ENCODE assay signal across 10 mouse cellular contexts in genomic region chr13:44353899-44354298, GRCm38 (mm10).
DNase-seq lines count a peak whose midpoint lies in the region; ATAC-seq and TF ChIP-seq lines count a peak whose summit lies in the region.
"Had no signal": no experiment of that assay in that cellular context is flagged by ENCODE, and none has a peak within 500 bp of the region (broad histone marks: within the 10 kb centered on the region; RNA-seq: fewer than 3 reads in every experiment).

No protein-coding gene starts in this region.

- H3K4me3 ChIP-seq in hindbrain, embryonic 10.5 days: no peak overlapping the region
- H3K4me3 ChIP-seq in hindbrain, embryonic 11.5 days (ENCODE audit: low read depth, low read length): no peak overlapping the region
- no peak overlapping the region for H3K4me3 ChIP-seq in stomach, postnatal 0 days (ENCODE audit: low read depth, low read length)
- no peak overlapping the region for H3K4me3 ChIP-seq in liver, postnatal 0 days (ENCODE audit: low read depth, low read length)
- H3K4me3 ChIP-seq: embryonic facial prominence, embryonic 12.5 days had no signal

- H3K36me3 ChIP-seq in hindbrain, embryonic 10.5 days: no peaks in the 10 kb centered on the region
- no peaks in the 10 kb centered on the region for H3K36me3 ChIP-seq in hindbrain, embryonic 11.5 days (ENCODE audit: control insufficient read depth, insufficient read depth, low read length)
- no peaks in the 10 kb centered on the region for H3K36me3 ChIP-seq in stomach, postnatal 0 days (ENCODE audit: control insufficient read depth, insufficient read depth, low read length)
- H3K36me3 ChIP-seq in liver, postnatal 0 days (replicated peaks; ENCODE audit: insufficient read depth, low read length): no peaks in the 10 kb centered on the region
- H3K36me3 ChIP-seq: embryonic facial prominence, embryonic 12.5 days had no signal

- H3K9me3 ChIP-seq in hindbrain, embryonic 10.5 days: 0 out of 2 replicates have a peak, but pooled peaks cover 5% of the 10 kb centered on the region
- H3K9me3 ChIP-seq in hindbrain, embryonic 11.5 days (ENCODE audit: control insufficient read depth, low read length): no peaks in the 10 kb centered on the region
- H3K9me3 ChIP-seq in stomach, postnatal 0 days (ENCODE audit: control insufficient read depth, low read length): no peaks in the 10 kb centered on the region
- no peaks in the 10 kb centered on the region for H3K9me3 ChIP-seq in liver, postnatal 0 days (ENCODE audit: low read length)
- H3K9me3 ChIP-seq: embryonic facial prominence, embryonic 12.5 days had no signal

- no peak overlapping the region for H3K9ac ChIP-seq in hindbrain, embryonic 11.5 days (ENCODE audit: low read depth, low read length)
- H3K9ac ChIP-seq in stomach, postnatal 0 days (ENCODE audit: low read length): no peak overlapping the region
- no peak overlapping the region for H3K9ac ChIP-seq in liver, postnatal 0 days (replicated peaks)
- H3K9ac ChIP-seq: embryonic facial prominence, embryonic 12.5 days; liver, embryonic 14.5 days had no signal

- 45% methylated on average over 9 of the region's 9 CpGs for WGBS in hindbrain, embryonic 10.5 days
- 37% methylated on average over 9 of the region's 9 CpGs for WGBS in hindbrain, embryonic 11.5 days
- 43% methylated on average over 9 of the region's 9 CpGs for WGBS in stomach, postnatal 0 days
- 41% methylated on average over 9 of the region's 9 CpGs for WGBS in liver, postnatal 0 days (ENCODE audit: insufficient replicate concordance)

- TF ChIP-seq EP300 in stomach, postnatal 0 days (optimal IDR thresholded peaks at IDR 0.05): no peak
- no peak for TF ChIP-seq EP300 in liver, postnatal 0 days (IDR thresholded peaks at IDR 0.05; ENCODE audit: low read depth)

- no peak for DNase-seq in hindbrain, embryonic 10.5 days (ENCODE audit: low spot score)
- no peak for DNase-seq in hindbrain, embryonic 11.5 days (ENCODE audit: low spot score)
- peak; percentile 53 to 59 for DNase-seq in cerebellum, postnatal 36 days
- DNase-seq in kidney, adult 11 months: peak; percentile 37
- peak; percentile 38 for DNase-seq in ovary, adult 18-20 months (ENCODE audit: low spot score)
- DNase-seq in stomach, postnatal 0 days (ENCODE audit: low spot score): no peak
- no peak for DNase-seq in right cerebral cortex, postnatal 25 days
- DNase-seq in liver, postnatal 0 days: no peak

- H3K4me2 ChIP-seq in hindbrain, embryonic 11.5 days (replicated peaks; ENCODE audit: low read depth, low read length): no peak overlapping the region
- no peak overlapping the region for H3K4me2 ChIP-seq in stomach, postnatal 0 days (replicated peaks; ENCODE audit: low read depth)
- no peak overlapping the region for H3K4me2 ChIP-seq in liver, postnatal 0 days (ENCODE audit: low read depth, low read length)
- H3K4me2 ChIP-seq: embryonic facial prominence, embryonic 12.5 days had no signal

- peaks cover 15% of the 10 kb centered on the region; the same call in 1 of the 2 replicates for H3K27me3 ChIP-seq in hindbrain, embryonic 10.5 days (ENCODE audit: insufficient read depth, poor library complexity, severe bottlenecking)
- no peaks in the 10 kb centered on the region for H3K27me3 ChIP-seq in hindbrain, embryonic 11.5 days (ENCODE audit: control insufficient read depth, insufficient read depth, low read length)
- H3K27me3 ChIP-seq in stomach, postnatal 0 days (ENCODE audit: control insufficient read depth, insufficient read depth, low read length): no peaks in the 10 kb centered on the region
- no peaks in the 10 kb centered on the region for H3K27me3 ChIP-seq in liver, postnatal 0 days (ENCODE audit: insufficient read depth, low read length)
- H3K27me3 ChIP-seq: embryonic facial prominence, embryonic 12.5 days had no signal

- H3K27ac ChIP-seq in hindbrain, embryonic 10.5 days: peak overlapping the region; percentile 62
- H3K27ac ChIP-seq in hindbrain, embryonic 11.5 days (ENCODE audit: low read depth, low read length): no peak overlapping the region
- no peak overlapping the region for H3K27ac ChIP-seq in stomach, postnatal 0 days (replicated peaks)
- H3K27ac ChIP-seq in liver, postnatal 0 days (ENCODE audit: low read depth): no peak overlapping the region
- H3K27ac ChIP-seq: embryonic facial prominence, embryonic 12.5 days; liver, embryonic 14.5 days had no signal

- ATAC-seq in hindbrain, embryonic 11.5 days (ENCODE audit: low FRiP score): no peak
- no peak for ATAC-seq in stomach, postnatal 0 days (ENCODE audit: low FRiP score, low TSS enrichment)
- ATAC-seq in liver, postnatal 0 days: no peak

- no peak for TF ChIP-seq CTCF in stomach, postnatal 0 days (IDR thresholded peaks at IDR 0.05; ENCODE audit: low read depth)
- no peak for TF ChIP-seq CTCF in liver, postnatal 0 days (IDR thresholded peaks at IDR 0.05; ENCODE audit: low read depth)

- H3K4me1 ChIP-seq in hindbrain, embryonic 10.5 days (replicated peaks): peaks cover 31% of the 10 kb centered on the region
- H3K4me1 ChIP-seq in hindbrain, embryonic 11.5 days (replicated peaks; ENCODE audit: control insufficient read depth, insufficient read depth, low read length): no peaks in the 10 kb centered on the region
- H3K4me1 ChIP-seq in stomach, postnatal 0 days (replicated peaks; ENCODE audit: control insufficient read depth, insufficient read depth): peaks cover 2% of the 10 kb centered on the region; the same call in 1 of the 2 replicates
- H3K4me1 ChIP-seq in liver, postnatal 0 days (ENCODE audit: insufficient read depth): no peaks in the 10 kb centered on the region

Comparison
In these comparisons a context has a peak if more than half of its experiments do, and no peak if none do; other contexts are left out.
1. DNase-seq: peak in cerebellum, postnatal 36 days (2 of 2), kidney, adult 11 months (single experiment) and ovary, adult 18-20 months (single experiment); none in hindbrain, embryonic 10.5 days (single experiment), hindbrain, embryonic 11.5 days (single experiment), stomach, postnatal 0 days (single experiment), right cerebral cortex, postnatal 25 days (single experiment) and liver, postnatal 0 days (single experiment).